Mouse (Mus musculus) megakaryocyte progenitor cell, adult 5-6 weeks (primary cell): ENCODE measurements around the gene Stx12. TPM values are rescaled to one million over a fixed set of nuclear protein-coding genes. Genes with fewer than 3 reads are reported as not detected.
A peak's percentile ranks its signal among the peaks of the same experiment; 100 is the strongest.
"Not testable (repeated sequence)": the region's sequence is repeated elsewhere in the genome, so short reads cannot be mapped to it uniquely, and the experiment has no call there.

Experiments
- ATAC-seq: replicated peaks from 2 replicates; pipeline ENCODE4 v1.8.0; 2016; ENCODE audit warnings: mild to moderate bottlenecking, moderate TSS enrichment, inconsistent platforms; ENCODE audit not compliant: poor library complexity
- total RNA-seq, 2 experiments: library from RNA; stranded (forward) in 1 of 2; stranded (reverse) in 1 of 2; fragments of 157-497, 149-512 nt in 1 of 2; fragments of 200-1000 nt in 1 of 2; gene quantifications; 2 replicates each; pipeline versions ENCODE4 v1.2.3 to v1.2.4; 2015 to 2017

Gene Stx12
- 34.4 and 36.5 TPM in 2 replicates for total RNA-seq (2015)
- 31.3 and 33.1 TPM in 2 replicates for total RNA-seq (2017)

DNA sequence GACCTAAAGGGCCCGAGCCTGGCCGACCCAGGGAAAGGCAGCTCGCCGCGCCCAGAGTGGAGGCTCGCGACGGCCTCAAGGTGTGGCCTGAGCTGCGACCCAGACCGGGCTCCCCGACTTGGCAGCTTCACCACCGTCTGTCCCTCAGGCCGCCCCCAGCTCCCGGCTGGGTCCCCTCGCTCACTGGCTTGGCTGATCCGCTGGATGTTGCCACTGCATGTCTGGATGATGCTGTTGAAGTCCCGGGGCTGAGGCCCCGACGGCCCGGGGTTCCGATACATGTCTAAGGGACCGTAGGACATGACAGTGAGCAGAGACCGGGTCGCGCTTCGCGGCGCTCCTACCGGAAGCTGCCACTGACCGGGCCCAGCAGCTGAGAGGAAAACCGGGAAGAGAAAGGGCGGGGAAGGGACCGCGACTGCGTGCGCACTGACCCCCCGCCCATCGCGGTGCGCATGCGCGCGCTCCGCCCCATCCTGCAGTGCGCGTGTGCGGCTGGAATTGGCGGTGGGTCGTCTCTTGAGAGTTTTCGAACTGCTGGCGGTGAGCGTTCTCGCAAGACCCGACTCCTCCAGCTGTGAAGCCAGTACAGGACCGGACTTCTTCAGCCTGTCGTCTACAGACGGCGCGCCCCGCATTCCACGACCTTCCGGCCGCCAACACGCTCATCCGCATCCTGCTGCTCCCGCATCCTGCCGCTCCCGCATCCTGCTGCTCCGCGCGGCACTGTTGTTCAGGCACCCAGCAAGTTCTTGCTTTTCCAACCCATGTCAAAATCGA lies at the start of gene Stx12:
TSS of gene Stx12 (minus strand) at position 446 of the 780 bp plus-strand sequence.
- peak; percentile 76 for ATAC-seq

DNA sequence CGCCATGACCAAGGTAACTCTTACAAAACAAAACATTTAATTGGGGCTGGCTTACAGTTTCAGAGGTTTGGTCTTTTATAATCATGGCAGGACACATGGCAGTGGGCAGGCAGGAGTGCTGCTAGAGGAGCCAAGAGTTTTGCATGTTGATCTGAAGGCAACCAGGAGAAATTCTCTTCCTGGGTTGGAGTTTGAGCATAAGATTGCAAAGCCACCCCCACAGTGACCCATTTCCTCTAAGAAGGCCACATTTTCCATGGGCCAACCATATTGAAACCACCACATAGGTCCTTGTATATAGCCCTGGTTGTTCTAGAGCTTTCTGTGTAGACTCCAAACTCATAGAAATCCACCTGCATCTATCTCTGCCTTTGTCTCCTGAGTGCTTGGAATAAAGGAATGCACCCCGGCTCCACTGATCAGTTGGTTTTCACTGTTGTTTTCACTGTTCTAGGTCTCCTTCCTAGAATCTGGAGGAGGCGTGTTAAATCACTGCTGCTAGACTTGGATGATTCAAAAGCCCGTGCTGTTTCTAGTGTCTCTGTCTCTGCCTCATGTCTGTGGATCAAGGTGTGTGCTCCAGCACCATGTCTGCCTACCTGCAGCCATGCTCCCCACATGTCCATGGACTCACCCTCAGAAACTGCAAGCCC lies 48.6 kb upstream of the Stx12 start:
- no peak for ATAC-seq

DNA sequence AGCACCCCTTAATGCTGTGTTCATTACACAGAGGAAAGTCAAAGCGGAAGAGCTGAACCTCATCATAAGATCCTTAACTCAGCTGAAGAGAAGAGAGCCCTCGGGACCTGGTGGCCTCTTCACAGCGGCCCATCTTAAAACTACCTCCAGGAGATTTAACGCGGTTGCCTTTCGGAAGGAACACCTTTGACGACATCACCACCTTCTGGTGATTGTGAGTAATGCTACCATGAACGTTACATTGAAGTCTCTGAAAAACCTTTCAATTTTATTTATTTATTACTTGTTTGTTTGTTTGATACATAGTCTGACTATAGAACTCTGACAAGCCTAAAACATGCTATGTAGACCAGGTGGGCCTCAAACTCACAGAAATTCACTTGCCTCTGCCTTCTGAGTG lies 46.5 kb upstream of the Stx12 start:
- ATAC-seq = peak; percentile 88

DNA sequence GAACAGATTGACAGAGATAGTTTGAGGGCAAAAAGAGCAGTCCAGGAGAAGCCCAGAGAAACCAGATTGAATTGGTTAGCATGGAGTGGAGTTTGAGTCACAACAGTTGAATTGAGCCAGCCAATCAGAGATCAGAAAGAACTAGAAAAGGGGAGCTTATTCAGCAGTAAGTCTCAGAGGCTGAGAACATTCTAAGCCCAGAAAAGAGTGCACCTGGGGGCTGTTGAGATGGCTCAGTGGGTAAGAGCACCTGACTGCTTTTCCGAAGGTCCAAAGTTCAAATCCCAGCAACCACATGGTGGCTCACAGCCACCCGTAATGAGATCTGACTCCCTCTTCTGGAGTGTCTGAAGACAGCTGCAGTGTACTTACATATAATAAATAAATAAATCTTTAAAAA lies 42.2 kb upstream of the Stx12 start:
- ATAC-seq = not testable (repeated sequence)

DNA sequence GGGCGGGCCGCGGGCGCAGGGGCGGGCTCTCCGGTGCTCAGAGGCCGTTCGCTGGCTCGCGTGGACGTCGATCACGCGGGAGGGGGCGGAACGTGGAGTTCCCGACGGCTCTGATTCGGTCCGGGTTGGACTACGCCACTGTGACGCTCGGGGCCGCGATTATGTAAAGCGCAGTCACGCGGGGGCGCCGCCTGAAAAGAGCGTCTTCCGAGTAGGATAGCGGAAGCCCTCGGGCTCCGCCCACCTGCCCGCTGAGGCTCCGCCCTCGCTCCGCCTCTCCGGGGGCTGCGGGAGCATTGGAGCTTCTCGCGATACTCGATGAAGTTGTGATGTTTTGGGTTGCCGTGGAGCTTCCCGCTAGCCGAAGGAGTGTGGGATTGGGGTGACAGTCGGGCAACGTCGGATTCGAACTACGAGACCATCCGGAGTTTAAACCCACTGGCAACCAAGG lies 38.3 kb upstream of the Stx12 start, which contains the start of gene Fam76a:
TSS of gene Fam76a (minus strand) at position 1 of the 451 bp plus-strand sequence.
- peak; percentile 94 for ATAC-seq

DNA sequence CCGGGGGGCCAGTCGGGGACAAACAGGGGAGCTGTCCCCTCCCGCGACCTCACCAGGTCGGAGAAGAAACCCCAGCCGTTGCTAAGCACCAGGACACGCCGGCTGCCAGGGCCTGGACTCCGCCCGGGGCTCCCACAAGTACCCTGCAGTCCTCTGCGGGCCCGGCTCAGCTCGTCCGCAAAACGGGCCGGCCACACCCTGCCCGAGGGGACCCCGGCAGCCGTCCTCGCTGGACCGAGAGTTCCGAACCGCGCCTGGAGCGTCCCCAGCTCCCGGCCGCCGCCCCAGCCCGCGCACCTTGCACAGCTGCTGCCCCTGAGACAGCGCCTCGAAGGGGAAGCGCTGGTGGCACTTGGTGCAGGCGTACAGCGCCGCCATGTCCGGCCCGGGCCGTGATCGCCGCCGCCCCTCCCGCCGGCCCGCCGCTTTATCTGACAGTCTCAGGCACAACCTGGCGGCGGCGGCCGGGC lies 37.8 kb upstream of the Stx12 start:
- peak; percentile 10 for ATAC-seq

DNA sequence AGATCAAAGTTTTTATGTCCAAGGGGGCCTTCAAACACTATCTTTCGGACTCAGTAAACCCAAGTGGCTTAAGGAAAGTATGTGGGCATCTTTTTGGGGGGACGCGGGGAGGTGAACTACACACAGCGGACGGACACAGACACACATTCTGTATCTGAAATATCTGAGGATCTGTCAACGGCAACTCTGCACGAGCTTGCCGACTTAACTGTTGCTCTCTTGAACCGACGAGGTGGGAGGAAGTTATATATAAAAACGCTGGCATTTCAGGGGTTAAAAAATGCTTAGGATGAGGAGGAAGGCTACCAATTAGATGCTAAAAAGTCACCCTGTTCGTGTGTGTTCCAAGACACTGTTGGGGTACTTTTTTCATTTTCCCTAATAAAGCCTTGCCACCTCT lies 37.2 kb upstream of the Stx12 start:
- ATAC-seq = no peak

DNA sequence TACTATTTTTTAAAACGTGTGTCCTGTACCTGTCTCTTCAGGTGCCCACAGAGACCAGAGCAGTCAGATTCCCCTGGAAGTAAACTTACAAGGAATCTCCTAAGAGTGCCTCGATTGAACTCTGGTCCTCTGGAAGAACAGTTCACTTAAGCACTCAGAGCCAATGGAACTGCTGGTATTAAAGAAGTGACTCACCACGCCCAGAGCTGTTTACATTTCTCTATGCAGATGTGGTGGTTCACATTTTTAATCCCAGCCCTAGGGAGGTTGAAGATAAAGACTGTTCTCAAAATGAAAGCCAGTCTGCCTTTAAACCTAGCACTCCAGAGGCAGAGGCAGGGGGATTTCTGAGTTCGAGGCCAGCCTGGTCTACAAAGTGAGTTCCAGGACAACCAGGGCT lies 35.9 kb upstream of the Stx12 start:
- no peak for ATAC-seq

DNA sequence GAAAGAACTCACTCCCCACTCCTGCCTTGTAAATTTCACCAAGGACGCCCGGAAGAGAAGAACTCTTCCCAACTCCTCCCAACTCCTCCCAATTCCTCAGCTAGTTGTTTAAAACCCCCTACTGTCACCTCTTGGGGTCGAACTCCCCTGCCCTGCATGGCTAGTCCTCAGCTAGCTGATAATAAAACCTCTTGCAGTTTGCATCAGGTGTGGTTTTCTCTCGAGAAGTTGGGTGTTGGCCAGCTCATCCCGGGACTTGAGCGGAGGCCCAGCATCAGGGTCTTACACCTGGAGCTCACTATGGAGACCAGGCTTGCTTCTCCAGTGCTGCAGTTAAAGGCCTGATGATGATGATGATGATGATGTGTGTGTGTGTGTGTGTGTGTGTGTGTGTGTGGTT lies 34.2 kb upstream of the Stx12 start:
- not testable (repeated sequence) for ATAC-seq

DNA sequence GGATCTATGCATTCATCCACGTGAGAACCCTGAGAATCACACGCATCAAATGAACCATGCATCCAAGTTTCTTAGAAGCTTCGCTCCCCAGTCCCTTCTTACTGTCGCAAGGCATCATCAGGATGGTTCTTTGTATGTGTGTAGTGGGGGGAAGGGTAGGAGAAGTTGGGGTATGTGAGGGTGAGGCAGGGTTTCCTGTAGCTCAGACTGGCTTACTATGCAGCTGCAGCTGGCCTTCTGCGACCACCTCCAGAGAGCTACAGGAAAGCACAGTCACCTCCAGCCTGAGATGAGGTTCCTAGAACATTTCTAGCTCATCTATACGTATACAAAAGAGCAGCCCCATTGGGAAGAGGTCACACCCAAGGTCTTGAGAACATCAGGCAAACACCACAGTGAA lies 27.8 kb upstream of the Stx12 start:
- ATAC-seq = no peak

DNA sequence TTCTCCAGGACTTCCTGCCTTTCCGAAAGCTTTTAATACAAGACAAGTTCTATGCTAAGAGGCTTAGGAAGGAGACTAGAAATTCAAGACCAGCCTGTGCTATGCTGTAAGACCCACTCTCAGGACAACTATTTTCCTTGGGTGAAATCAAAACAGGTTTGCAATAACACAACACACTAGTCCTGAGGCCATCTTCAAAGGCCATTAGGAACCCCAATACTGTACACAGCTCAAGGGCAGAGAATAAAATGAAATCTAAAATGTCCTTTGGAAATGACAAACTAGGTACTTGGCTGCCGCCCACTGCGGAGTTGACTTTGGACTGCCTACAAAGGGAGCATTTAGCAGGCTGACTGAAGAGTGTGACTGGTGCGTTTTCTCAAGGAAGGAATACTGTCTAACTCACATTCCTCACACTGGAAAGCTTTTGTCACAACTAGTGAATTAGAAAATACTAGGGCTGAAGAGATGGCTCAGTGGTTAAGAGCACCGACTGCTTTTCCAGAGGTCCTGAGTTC lies 21.6 kb upstream of the Stx12 start:
- ATAC-seq = no peak

DNA sequence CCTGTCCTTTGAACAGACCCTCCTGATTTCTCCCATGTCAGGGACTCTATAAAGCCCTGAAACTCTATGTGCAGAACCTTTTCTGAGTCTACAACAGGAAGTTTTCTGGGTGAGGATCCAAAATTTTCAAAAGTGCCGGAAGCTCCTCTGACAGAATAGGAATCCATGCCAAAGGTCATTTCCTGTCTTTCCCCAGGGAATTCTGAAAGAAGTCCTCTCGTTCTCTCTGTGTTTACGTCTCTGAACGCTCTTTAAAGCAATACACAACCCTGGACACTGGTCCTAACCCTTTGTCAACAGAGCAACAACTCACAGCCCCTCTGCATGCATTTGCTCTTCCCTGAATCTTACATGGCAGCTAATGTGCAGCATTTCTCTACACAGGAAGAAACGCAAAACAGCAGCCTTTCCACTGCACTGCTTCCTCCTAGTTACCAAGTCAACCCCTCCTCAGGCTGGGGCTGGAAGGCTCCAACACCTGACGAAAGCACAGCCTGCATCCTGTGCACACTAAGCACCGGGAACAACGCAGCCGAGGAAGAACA lies 20.5 kb upstream of the Stx12 start:
- ATAC-seq = no peak

DNA sequence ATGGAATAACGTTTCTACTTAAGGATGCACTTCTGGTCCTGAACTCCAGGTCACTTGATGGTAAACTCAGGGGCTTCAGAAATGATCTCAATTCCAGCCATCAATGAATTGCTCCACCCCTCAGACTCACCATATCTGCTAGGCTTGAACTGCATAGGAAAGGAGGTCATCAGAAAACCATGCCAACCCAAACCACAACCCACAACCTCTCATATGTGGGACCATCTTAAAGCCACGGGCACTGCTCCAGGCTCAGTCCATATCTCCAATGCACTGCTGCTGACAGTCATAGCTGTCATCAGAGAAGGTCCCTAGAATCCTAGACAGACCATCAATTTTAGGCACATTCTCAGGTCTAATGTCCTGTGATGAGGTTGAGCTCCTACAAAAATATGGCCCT lies 19.8 kb upstream of the Stx12 start:
- peak; percentile 63 for ATAC-seq

DNA sequence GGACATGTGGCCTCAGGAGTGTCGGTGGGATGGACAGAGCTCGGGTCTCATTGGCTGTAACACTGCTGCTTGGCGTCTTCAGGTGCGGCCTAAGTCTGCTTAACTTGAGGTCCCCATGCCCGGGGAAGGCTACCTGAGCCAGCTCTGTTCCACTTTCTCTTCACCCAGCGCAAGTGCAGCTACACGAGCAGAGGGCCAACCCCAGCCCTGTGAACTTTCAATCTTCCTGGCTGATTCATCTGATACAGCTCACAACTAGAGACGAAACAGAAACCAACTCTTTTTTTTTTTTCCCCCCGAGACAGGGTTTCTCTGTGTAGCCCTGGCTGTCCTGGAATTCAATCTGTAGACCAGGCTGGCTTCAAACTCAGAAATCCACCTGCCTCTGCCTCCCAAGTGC lies 13.9 kb upstream of the Stx12 start:
- no peak for ATAC-seq

DNA sequence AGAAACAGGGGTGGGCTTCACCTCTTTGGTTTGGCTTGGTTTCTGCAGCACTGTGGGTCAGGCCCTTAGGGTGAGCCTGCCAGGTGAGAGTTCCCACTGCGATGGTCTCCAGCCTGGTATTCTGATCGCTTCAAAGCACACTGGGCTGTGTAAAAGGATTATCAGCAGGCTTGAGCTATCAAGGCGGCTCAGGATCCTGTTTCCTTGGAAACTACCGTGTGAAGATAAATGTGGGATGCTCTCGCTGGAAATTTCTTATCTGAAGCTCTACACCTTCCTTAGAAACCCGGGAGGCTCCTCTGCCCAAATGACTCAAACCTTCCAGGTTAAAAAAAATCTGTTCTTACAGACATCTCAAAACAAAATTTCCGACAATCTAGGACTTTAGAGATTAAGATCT lies 10.1 kb upstream of the Stx12 start:
- ATAC-seq = no peak

DNA sequence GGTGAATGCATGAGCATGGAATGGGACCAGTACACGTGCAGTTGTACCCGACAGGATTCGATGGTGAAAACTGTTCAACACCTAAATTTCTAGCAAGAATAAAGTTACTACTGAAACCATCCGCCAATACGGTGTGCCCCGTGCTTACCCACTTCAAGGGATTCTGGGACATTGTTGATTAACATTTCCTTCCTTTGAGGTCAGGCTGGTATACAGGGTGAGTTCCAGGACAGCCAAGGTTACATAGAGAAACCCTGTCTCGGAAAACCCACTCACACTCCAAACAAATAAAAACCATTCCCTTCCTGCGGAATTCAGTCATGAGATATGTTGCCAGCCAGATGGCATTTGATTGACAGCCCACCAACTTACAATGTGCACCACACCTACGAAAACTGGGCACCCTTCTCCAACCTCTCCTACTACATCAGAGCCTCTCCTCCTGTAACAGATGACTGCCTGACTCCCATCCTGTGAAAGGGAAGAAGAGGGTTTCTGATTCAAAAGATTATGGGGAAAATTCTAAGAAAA lies 600 bp upstream of the Stx12 start:
- ATAC-seq = peak; percentile 1; the same call in 1 of the 2 replicates

DNA sequence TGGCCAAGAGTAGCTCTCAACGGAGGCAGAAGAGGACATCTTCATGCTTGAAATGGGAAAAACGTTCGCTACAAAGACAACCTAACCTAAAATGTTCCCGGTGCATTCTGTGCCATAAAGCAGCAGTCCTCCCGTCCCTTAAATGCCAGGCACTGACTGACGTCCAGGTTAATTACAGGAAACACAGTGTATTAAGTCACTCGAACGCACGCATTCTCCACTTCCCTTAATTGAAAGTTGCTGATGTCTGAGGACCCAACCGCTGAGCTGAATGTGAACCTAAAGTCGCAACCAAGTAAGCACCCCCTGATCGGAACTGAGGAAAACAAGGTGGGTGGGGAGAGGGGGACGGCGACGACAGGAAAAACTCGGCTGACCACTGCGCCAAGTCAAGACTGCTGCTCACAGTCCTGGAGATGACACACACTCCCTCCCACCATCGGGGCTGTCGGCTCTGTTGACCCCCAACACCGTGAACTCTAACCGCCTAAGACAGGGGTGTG lies 697 bp downstream of the Stx12 start:
- ATAC-seq = peak; percentile 44

DNA sequence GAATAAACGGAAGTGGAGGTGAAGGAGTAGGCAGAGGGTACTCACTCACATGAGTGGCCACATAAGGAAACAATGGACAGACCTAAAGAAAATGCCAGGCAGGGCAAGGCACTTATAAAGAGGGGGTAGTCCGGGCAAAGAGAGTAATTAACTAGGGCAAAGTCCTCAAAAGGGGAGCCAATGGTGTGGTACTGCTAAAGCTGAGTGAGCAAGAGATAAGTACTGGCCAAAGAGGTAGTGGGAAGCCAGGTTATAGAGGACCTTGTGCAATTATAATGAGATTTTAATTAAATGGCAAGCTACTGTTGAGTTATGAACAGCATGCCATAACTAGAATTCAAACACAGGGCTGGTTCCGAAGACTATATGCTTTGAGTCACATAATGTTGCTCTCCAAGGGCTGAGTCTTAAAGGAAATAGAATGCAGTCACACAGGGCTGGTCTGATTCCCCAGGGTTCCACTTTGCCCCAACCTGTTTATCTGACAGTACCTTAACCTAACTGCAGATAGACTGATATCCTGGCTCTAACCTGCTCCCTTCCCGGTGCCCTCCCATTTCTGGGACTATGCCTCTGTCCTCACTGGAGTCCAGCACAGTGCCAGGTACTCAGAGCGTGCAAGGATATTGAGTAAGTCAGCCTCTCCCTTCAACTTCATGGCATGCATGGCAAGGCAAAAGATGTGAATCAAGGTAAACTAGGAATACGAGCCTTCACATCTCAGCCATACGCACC lies 9.8 kb downstream of the Stx12 start:
- no peak for ATAC-seq

DNA sequence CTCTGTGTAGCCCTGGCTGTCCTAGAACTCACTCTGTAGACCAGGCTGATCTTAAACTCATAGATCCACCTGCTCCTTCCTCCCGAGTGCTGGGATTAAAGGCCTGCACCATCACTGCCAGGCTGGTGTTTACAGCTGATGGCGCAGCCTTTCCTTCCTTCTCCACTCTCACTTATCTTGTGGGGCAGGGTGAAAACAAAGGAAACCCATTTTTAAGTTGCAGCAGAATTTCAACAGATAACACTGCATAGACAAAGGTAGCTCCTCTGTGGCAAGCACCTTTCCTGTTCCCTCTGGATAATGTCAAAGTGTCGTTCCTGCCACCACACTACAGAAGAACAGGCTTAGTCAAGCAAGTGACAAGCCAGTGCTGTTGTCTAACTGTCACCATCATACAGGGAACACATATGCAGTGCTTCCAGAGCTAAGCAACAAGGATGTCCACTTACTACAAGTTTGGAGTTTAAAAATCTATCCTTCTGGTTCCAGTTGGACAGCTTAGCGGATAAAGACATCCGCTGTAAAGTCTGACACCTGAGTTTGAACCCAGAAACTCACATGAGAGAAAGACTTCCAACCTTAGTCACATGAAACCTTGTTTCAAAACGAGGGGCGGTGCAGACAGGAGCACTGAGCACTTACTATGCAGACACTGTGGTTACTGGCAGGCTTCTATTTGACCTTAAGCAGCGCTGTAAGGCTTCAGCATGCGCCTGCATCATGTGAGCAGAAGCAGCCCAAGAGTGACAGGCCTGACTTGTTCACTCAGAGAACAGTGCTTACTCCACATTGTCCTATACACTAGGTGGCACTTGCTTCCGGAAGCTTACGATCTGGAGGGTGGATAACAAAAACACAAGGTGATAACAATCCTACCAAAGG lies 10.6 kb downstream of the Stx12 start:
- 0 out of 2 replicates have a peak, but pooled peaks have one; percentile 26 for ATAC-seq
